Mouse (Mus musculus): Measurements from ENCODE around the gene Nisch. TPM values are rescaled to one million over a fixed set of nuclear protein-coding genes. Genes with fewer than 3 reads are reported as not detected.

The Nisch gene
- total RNA-seq, 2 experiments from 2014 or later = 86.1 to 137 TPM

DNA sequence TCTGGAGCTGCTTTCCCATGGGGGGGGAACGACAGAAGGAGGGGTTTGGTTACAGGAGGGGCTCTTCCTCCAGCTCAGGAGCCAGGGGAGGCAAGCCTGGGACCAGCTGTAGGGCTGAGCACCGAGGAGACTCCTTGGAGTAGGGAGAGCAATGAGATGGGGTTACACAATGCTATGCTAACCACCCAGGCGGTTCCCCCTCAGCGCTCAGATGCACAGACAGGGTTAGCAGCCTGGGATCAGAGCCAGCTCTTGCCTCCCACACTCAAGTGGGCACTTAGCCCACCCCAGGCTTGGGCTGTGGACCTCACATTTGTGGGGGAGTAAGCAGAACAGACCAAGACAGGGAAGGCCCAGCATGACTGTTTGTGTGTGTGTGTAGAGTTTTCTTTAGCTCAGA is 10.2 kb upstream of the Nisch start:
- ATAC-seq (replicated peaks; ENCODE audit: poor library complexity, severe bottlenecking) = peak; percentile 75

DNA sequence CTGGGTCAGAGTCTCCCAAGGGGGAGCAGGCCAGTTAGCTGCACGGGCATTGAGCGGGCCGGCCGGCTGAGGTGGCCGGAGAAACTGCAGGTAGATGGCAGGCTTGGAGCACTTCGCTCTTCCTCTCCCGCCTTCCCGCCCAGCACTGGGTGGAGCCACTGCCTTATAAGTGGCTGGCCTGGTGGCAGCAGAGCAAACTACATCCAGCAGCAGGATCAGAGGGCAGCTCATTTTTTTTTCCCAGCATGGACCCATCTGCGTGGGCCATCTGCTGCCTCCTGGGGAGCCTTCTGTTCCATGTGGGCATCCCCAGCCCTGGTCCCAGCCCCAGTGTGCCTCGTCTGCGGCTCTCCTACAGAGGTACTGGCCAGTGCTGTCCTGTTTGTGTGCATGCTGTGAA is 920 bp upstream of the Nisch start, which contains the start of gene Sema3g:
TSS of gene Sema3g (plus strand) at position 195 of the 400 bp plus-strand sequence.
- peak; percentile 83 for ATAC-seq (replicated peaks; ENCODE audit: poor library complexity, severe bottlenecking)

DNA sequence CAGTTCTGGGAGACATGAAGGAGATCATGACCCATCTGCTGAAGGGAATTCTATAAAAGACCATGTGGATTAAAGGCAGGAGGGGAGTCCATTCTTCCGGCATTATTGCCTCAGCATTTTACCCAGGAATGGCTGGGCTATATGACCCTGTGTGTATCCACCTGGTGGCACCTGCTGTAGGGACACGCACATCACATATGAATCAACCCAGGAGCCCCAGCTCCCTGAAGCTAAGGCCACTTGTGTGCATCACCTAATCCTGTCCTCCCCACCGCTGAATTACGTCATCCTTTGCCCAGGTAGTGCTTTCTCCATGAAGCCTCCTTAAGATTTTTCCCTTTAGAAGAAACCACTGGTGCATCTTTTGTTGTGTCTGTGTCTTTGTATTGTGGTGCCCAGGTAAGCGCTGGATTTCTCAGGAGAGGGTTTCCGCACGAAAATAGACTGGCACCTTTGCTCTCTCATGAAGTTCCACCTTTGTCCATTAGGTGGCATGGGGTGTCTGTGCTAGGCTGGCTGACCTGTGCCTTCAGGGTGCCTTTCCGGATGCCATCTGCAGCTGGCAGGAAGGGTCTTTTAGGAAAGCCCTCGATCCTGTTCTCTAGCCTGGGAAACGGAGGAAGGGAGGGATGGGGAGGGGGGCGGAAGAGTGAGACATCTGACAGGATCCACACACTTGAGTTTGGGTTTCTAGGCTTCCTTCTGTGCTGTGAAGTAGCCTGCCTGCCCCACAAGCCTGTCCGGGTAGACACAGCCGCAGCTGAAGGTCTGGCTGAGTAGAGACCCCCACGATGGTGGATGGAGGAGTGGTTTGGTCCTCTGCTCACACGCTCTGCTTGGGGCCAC is 1.4 kb downstream of the Nisch start:
- peak; percentile 61 for ATAC-seq (replicated peaks; ENCODE audit: poor library complexity, severe bottlenecking)

DNA sequence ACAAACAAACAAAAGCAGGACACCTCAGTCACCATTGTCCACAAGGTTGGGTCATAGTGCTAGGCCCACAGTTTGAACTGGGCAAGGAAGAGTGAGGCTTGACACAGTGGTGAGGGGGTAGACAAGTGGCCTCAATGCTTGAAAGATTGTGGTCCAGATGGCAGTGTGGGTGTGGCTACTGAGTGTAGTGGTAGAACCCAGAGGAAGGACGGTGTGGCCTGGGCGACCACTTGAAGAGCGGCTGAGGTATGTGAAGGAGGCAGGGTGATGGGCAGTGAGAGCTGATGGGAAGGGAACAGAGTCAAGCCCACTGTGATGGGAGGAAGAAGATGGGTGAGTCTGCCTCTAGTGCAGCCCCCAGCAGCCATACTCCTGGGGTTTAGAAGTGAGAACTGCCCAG is 2.1 kb downstream of the Nisch start:
- ATAC-seq (replicated peaks; ENCODE audit: poor library complexity, severe bottlenecking) = no peak

DNA sequence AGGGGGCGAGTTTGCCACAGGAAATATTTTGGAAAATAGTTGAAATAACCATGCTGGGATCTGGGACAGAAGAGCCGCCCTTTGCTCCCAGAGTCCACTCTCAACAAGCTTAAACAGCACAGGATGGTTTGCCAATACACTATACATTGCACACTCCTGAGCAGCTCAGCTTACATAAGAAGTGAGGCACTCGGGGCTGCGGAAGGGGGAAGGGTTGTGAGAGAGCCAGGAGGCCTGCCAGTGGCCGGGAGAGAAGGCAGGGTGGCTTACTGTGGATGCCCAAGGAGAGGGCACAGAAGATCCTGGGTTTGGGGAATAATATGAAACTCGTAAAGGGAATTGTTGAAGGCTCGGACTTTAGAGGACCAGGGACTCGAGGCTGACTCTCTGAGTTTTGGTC is 2.9 kb downstream of the Nisch start:
- no peak for ATAC-seq (replicated peaks; ENCODE audit: poor library complexity, severe bottlenecking)

DNA sequence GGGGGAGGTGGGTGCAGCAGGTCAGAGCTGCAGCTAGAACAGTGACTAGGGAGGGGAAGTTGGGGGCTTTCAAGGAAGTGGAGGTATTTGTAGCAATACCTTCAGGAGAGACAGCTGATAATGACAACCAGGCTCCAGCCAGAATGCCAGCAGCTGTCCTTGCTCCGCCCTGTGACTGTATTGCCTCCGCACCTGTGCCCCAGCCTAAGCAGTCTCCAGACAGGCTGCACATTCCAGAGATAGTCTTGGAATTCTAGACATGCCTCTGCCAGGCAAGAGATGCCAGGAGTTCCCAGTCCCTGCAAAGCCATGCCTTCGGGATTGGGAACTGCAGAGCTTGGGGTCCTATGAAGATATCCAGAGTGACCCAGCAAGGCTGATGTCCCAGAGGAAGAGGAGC is 4.2 kb downstream of the Nisch start:
- no peak for ATAC-seq (replicated peaks; ENCODE audit: poor library complexity, severe bottlenecking)

DNA sequence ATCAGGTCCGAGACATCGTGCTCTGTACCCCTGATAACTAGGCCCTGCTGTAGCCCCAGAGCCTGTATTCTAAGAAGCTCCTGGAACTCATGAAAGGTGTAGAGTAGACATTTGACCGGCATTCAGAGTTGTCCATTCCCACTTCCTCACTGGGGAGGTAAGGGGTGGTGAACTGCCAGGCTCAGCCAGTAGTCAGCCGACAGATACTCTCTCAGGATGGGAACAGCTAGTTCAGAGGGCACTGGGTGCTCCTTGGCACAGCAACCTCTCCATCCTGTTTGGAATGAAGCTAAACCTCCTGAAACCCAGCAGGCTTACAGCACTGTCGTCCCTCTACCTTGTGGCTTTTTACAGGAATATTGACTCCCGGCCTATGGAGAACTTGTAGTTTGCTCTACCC is 4.9 kb downstream of the Nisch start:
- no peak for ATAC-seq (replicated peaks; ENCODE audit: poor library complexity, severe bottlenecking)

DNA sequence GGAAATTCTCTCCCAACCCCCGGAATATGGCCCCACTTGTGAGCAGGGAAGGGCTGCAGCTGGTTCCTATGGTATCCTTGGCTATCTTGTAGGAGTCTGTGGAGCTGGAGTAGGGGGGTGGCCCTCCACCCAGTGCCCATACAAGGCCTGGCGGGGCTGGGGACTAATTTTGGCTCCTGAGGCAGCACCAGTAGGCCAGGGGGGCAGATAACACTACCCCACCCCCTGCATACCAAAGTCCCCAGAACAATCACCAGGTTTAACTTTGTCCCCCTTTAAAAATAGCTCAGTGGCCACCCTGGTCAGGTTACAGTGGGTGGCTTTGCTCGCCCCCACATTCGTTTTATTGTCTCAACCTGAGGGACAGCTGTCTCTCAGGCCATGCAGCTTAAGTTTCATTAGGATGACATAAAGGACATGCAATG is 7.6 kb downstream of the Nisch start:
- no peak for ATAC-seq (replicated peaks; ENCODE audit: poor library complexity, severe bottlenecking)

DNA sequence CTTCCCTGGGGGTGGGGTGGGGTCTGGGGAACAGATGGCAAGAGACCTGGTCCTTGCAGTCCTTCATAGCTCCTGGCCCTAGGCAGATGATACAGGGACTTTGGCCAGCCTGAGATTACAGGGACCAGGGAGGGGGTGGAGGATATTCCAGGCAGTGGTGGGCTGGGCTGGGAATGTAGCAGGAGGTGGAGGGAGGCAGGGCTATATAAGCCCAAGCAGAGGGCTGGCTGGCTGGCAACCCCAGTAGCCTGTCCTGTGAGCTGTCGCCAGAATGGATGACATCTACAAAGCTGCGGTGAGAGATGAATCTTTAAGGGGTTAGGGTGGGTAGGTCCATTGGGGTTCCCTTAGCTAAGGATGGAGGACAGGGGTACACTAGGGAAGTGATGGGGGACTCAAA is 8.7 kb downstream of the Nisch start, which contains the start of gene Tnnc1:
TSS of gene Tnnc1 (plus strand) at position 229 of the 400 bp plus-strand sequence.
- ATAC-seq (replicated peaks; ENCODE audit: poor library complexity, severe bottlenecking) = no peak

DNA sequence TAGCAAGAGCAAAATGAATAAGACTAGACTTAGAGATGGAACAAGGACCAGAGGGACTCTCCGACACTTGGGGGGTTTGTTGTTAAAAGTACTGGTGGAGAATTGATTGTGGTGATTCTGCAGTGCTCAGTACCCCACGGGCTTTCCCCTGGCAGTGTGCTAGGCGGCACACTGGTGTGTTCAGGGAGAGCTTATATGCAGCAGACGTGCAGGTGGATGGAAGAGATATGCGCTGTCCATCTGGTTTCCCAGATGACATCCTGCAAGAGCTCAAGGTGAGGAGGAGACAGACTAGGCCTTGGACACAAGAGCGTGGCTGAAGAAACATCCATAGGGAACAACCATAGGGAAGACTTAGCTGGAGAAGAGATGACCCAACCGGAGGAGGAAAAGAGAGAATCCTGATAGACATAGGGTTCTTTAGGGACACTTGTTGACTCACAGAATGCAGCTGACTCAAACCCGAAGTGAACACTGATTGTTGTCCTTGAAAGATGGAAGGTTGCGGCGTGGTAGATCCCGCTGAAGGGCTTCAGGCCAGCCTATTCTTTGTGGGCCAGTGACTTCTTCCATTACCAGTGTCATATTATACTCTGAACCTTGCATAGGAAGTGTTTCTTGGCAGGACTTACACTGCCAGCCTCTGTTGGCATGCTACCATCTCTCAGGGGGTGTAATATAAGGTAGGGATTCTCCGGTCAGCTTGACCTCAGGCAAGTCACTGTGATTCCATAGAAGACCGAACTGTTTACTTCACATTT is 9.5 kb downstream of the Nisch start:
- ATAC-seq (replicated peaks; ENCODE audit: poor library complexity, severe bottlenecking) = no peak

DNA sequence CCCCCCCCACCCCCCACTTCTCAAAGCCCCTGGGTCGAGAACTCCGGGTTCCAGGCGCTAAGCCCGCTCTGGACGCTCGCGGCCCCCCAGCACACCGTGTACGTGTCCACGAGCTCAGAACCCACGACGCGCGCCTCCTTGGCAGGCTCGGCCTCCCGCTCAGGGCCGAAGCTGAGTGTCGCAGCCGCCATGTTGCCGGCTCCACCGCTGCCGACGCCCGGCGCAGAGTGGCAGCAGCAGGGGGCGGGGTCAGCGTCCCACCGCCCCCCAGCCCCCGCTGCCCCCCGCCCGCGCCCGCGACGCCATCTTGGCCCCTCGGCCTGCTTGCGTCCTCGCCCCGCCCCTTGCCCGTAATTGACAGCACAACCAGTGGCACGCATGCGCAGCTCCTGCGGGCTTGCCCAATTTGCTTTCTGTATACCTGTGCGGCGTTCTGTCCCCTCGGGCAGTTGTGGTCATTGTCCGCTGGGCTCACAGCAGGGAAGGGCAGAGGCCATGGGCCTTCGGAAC is 10.2 kb downstream of the Nisch start:
- ATAC-seq (replicated peaks; ENCODE audit: poor library complexity, severe bottlenecking) = peak; percentile 80

DNA sequence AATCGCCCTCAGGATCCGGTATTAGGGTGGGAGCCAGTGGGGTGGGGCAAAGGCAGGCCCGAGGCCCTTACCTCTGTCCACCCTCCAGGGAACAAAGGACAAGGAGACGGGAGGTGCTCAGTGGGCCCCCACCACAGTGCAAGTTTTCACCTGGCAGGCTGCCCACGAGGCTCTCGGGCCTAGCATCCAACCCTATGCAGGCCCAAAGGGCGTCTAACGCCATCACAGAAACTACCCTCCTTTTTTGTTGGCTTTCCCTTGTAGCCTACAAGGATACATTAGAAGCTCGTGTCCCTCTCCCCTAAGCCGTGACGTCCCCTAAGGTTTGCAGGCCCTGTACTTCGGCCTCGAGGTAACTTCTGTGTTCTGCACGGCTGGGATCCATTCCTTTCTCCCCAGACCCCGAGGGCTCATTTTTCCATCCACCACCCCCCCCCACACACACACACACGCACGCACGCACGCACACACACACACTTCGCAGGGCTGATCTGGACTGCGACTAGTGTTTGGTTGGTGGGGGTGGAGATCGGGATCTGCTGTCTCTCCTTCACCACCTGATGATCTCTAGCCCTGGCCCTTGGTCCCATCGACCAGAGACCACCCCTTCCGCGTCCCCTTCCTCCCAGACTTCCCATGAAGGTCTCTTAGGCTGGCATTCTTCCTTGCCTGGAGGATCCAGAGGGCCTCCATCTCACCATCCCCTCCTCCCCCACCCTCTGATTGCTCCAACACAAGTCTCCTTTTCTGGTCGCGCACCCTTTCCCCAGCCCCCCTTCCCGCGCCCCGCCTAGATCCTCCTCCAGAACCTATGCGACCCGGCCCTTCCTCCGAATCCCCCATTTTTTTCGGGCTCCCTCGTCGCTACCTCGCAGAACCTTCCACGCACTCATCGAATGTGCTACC is 10.9 kb downstream of the Nisch start:
- ATAC-seq (replicated peaks; ENCODE audit: poor library complexity, severe bottlenecking) = peak; percentile 31

DNA sequence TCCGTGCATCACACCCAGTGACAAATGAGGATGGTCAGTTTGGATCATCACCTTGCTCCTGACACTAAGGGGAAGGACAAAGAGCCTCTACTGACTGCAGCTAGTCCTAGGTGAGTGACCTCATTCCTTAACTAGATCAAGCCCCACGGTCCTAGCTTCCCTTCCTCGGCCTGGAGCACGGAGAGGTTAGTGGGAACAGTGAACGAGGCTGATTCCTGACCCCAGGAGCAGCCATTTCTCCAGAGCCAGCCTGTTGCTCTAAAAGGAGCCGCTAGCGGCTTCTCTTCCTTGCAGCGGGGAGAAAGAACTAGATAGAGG is 11.5 kb downstream of the Nisch start:
- ATAC-seq (replicated peaks; ENCODE audit: poor library complexity, severe bottlenecking) = peak; percentile 12; the same call in 1 of the 2 replicates

DNA sequence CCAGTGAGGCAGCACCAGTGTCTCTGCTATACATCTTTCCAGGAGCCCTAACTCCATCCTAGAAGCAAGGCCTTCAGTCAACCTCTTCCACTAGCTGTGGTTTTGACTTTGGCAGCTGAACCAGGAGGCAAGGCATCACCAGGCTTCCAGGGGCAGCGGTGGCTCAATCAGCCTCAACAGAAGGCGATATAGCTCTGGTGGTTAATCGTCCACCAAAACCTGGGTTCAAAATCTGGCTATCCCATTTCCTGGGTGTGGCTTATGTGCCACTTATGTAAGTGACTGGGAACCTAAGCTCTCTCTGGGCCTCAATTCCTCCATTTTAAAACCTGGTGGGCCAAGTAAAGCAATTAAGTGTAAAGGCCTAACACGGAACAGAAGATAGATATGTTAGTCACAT is 11.9 kb downstream of the Nisch start:
- peak; percentile 6; the same call in 1 of the 2 replicates for ATAC-seq (replicated peaks; ENCODE audit: poor library complexity, severe bottlenecking)

DNA sequence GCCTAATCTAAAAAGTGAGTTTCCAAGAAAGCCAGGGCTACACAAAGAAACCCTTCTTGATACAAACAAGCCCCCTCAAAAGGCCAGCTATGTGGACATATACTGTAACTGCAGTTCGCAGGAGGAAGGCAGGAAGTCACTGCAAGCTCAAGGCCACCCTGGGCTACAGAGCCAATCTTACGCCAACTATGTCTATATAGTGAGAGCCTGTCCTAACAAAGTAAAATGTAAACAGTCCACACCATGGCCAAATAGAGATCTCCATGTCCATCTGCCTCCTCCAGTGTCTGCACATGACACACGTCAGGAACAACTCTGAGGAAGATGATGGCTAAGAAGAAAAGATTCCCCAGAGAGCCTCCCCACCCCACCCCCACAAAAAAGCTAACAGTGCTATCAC is 16.7 kb downstream of the Nisch start:
- ATAC-seq (replicated peaks; ENCODE audit: poor library complexity, severe bottlenecking) = no peak

DNA sequence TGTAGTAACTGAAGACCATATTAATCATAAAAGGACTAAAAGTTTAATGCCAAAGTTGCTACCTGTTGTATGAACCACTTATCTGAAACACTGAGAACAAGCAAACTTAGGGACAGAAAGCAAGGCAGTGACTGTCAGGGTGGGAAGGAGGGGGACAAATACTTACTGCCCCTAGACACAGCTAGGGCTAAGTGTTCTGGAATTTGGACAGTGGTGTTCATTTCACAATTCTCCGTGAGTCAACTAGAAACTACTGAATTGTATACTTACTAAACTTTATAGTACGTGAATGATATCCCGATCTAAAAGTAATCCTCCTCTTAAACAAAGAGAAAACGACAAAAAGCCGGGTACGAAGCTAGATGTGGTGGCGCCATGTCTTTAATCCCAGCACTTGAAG is 17.1 kb downstream of the Nisch start:
- ATAC-seq (replicated peaks; ENCODE audit: poor library complexity, severe bottlenecking) = no peak

DNA sequence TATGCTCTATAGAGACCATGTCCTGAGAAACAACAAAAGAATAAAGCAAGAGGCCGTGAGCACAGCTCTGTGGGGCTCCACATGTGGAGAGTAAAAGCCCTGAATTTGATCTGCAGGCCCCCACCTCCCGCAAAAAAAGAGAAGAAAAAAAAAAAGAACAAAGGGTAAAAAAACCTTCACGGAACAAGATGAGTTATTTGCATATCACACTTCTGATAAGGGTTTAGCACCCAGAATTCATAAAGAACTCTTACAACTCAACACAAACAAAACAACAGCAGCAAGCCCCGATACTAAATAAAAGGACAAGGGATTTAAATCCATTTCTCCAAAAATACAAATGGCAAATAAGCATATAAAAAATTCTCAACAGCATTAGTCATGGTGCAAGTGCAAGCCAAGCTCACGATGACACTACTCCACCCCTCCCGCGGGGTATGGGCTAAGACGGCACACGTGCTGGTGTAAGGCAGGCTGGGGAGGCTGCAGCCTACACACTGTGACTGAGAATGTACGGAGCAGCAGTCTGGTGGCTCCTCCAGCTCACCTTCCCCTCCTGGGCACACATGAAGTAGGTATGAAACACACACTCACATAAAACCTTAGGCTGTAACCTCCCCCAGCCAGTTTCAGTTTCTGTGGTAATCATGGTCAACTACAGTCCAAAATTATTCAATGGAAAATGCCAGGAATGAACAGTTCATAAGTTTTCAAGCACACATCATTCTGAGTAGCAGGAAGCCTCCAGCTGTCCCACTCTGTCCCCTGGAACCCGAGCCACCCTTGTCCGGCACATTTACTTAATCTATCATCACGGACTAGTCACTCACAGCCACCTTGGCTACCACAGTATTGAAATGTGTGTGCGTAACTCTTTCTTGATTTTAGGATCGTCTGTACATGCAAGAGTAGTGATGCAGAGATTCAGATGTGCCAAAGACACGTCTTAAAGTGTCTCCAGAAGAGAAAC is 18.9 kb downstream of the Nisch start:
- ATAC-seq (replicated peaks; ENCODE audit: poor library complexity, severe bottlenecking) = no peak

DNA sequence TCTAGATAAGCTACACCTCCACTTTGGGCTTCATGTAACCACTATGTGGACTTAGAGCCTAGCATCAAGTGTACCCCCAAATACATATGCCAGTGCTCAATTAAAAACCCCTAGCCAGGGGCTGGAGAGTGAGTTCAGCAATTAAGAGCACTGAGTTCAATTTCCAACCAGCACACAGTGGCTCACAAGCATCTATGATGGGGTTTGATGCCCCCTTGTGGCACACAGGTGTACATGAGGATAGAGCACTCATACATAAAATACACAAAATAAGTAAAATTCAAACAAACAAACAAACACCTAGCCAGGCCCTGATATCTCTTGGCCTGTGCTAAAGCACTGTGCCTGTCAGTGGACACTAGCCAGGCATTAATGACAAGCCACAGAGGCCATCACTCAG is 20.8 kb downstream of the Nisch start:
- peak; percentile 54 for ATAC-seq (replicated peaks; ENCODE audit: poor library complexity, severe bottlenecking)

DNA sequence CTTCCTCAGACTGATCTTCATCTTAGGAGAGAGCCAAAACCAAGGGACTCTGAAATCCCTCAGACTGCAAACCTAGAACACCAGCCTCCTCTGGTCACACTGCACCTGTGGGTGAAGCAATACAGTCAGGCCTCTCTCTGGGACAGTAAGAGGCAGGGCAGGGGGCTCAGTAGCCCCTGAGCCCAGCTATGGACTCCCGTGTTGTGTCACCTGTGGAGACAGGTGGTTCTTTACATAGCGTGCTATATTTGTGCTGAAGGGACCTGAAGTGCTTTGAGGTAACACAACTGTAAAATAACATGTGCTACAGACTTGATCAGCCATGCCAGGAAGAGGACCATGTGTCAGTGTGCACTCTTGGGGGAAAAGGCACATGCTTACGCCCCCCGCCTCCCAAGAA is 21.2 kb downstream of the Nisch start:
- no peak for ATAC-seq (replicated peaks; ENCODE audit: poor library complexity, severe bottlenecking)

Data from granulocyte monocyte progenitor cell, adult 5-6 weeks (primary cell).